Mouse (Mus musculus) lung, adult 2 months (tissue): ENCODE results near the gene Fbxo7. TPM values are rescaled to one million over a fixed set of nuclear protein-coding genes. Genes with fewer than 3 reads are reported as not detected.

Source experiments
- DNase-seq: peaks from one replicate; pipeline ENCODE4 v3.0.0; 2022
- H3K4me1 ChIP-seq: fragments of 200-500 bp; 2 replicates; pipeline ENCODE4 v1.6.1; 2011; ENCODE audit warnings: low read length; ENCODE audit not compliant: control insufficient read depth, insufficient read depth
- H3K4me3 ChIP-seq: fragments of 200-500 bp; replicated peaks from 2 replicates; pipeline ENCODE3; 2011; ENCODE audit warnings: low read depth, mild to moderate bottlenecking, control low read depth, low read length; ENCODE audit errors: extremely low read depth
- CTCF ChIP-seq: fragments of 200-500 bp; IDR thresholded peaks from 2 replicates; pipeline ENCODE4 v1.5.1; 2011; ENCODE audit warnings: mild to moderate bottlenecking, low read length, control low read depth; ENCODE audit not compliant: insufficient read depth
- POLR2A ChIP-seq: fragments of 200-500 bp; IDR thresholded peaks from 2 replicates; pipeline ENCODE4 v1.6.1; 2011; ENCODE audit warnings: low read depth, mild to moderate bottlenecking, control low read depth, low read length, borderline replicate concordance; ENCODE audit errors: extremely low read depth
- WGBS: fragments of 180-500 bp; shearing (Covaris S2); methylation state at CpG from one replicate; pipeline ENCODE4 v1.1.7; 2018; 5-methylcytosine and 5-hydroxymethylcytosine counted together
- polyA plus RNA-seq: library from polyadenylated mRNA; depleted of rRNA; stranded (reverse); fragments of >200 nt; gene quantifications from 2 replicates; pipeline ENCODE4 v1.2.3, GENCODE M21; 2012; rRNA removed

Fbxo7 gene
- 16.6 and 23.9 TPM in 2 replicates for polyA plus RNA-seq

DNA sequence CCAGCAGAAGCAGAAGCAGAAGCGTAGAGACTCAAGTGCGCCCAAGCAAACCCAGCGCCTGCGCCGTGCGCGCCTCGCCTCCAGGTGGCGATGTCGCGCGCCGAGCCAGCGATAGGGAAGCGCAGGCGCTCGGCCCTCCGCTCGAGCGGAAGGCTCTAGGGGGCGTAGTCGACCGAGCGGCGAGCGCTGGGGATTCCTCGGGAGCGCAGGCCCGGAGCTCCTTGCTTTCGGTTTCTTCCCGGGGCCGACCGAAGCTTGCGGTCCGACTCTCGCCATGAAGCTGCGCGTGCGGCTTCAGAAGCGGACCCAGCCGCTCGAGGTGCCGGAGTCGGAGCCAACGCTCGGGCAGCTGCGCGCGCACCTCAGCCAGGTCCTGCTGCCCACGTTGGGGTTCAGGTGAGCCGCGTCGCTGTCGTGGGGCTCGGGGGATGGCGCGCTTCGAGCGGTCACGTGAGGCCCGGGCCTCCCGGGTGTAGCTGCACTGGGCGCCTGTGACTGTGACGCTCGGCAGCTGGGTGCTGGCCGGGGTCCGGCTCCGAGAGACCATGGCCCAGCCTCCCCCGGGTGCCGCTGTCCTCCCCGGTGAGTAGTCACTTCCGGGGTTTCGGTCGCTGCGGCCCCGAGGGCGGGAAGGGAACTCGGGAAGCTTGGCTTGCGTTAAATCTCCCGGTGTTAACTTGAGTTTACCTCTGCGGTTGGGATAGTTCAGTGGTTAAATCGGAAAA lies at the start of gene Fbxo7:
Gene Fbxo7, plus strand, starts transcription at position 224 of the 725 bp plus-strand sequence.
- TF ChIP-seq CTCF (peak; percentile 56), POLR2A (peak; percentile 56; the same call in 1 of the 2 replicates)
- peaks cover 2% of the 10 kb centered on the region for H3K4me1 ChIP-seq
- peak; percentile 88 for DNase-seq
- WGBS, result under 1% methylated on average over 82 of the region's 82 CpGs
- peak within 1 kb of the TSS; percentile 85 for H3K4me3 ChIP-seq

DNA sequence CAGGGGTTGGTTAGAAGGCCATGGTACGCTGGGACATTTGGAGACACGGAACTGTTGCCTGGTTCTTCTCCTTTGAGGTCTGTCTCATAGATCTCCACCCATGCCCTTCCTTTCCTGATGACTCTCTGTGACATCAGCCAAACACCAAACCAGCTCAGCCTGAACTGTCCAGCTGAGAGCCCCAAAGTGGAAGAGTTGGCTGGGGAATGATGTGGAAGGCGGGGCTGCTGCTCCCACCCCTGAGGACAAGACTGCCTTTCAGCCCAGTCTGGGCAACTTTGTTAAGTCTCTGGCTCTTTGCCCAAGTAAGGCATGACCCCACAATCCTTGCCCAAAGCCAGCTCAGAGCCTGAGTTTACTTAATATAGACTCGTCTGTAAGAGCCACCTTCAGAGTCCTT lies 48.9 kb upstream of the Fbxo7 start:
- H3K4me1 ChIP-seq, result no peaks in the 10 kb centered on the region
- DNase-seq, result no peak
- WGBS, result 61% methylated on average over 4 of the region's 4 CpGs

GRCm38 (mm10) chr10:85989412-85990115 lies 32.2 kb upstream of the Fbxo7 start:
- DNase-seq, result no peak
- 59% methylated on average over 6 of the region's 6 CpGs for WGBS
- no peaks in the 10 kb centered on the region for H3K4me1 ChIP-seq
- no peak overlapping the region for H3K4me3 ChIP-seq
- TF ChIP-seq CTCF (no peak), POLR2A (no peak)

More for the DNA sequence above, 48.9 kb upstream of the Fbxo7 start:
- TF ChIP-seq POLR2A (no peak), CTCF (no peak)
- H3K4me3 ChIP-seq, result no peak overlapping the region

DNA sequence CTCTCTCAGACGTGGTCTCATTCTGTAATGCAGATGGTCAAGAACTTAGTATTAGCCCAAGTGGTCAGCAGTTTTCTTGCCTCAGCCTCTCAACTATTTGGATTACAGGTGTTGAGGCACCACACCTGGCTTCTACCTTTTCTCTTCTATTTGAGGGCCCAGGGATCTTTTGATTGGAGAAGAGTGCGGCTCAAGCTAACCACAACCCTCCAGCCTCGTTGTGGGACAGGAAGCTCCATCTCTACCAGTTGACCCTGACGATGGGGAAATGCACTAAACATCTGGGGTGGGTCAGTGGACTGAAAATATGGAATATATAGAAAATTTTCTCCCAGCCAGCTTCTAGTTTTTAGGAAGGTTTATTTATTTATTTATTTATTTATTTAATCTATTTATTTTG lies 29.4 kb upstream of the Fbxo7 start:
- WGBS, result 67% methylated on average over 4 of the region's 4 CpGs
- Histone ChIP-seq H3K4me1 (no peaks in the 10 kb centered on the region), H3K4me3 (no peak overlapping the region)
- TF ChIP-seq CTCF (no peak), POLR2A (no peak)
- DNase-seq, result no peak

- DNase-seq, result no peak
- Histone ChIP-seq H3K4me3 (no peak overlapping the region), H3K4me1 (no peaks in the 10 kb centered on the region)
- TF ChIP-seq CTCF (no peak), POLR2A (no peak)
- WGBS, result 86% methylated on average over 9 of the region's 9 CpGs
Measured at GRCm38 (mm10) chr10:85993836-85994235, 27.9 kb upstream of the Fbxo7 start.

DNA sequence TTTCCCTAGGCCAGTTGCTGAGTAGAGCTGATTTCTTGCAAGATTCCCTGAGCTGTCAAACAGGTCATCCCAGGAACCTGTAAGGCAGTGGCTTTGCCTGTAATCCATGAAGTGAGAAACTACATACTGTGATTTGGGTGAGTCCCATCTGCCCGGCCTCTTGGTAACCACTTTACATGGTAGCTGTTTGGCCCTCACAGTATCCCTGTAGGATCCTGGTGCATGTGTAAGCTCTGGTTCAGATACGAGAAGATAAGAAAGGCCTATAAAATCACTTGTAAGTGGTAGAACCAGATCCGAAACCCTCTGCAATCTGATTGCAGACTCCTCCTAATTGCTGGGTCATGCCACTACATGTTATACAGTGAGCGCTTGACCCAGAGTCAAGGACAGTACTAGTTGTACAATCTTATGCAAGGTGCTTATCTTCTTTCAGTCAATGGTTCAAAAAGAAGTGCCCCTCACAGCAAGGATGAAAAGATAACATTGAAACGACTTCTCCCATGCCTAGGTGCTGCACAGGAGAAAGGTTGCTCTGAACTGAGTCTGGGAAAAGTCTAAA lies 27.1 kb upstream of the Fbxo7 start:
- Histone ChIP-seq H3K4me3 (no peak overlapping the region), H3K4me1 (no peaks in the 10 kb centered on the region)
- WGBS, result 64% methylated on average over 5 of the region's 5 CpGs
- no peak for TF ChIP-seq CTCF
- TF ChIP-seq POLR2A, result no peak
- DNase-seq, result no peak

DNA sequence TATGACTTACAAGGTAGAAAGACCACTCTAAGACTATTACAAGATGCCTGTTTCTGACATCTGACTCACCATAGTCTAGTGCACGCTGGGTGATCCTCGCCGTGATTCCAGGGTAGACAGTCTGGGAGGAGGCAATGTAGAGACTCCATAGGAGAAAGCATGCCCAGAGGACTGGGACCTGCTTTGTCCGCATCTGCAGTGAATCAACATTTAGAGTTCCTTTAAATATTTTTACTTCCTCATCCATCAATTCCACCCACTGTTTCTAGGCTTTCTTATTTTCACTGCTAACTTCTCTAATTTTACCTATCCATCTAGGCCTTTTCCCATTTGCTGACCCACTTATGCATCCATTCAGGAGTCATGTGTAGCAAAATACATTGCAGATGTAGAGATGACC lies 21.3 kb upstream of the Fbxo7 start:
- no peak for DNase-seq
- H3K4me3 ChIP-seq, result no peak overlapping the region
- H3K4me1 ChIP-seq, result no peaks in the 10 kb centered on the region
- 94% methylated on average over 4 of the region's 4 CpGs for WGBS
- TF ChIP-seq POLR2A, result no peak
- TF ChIP-seq CTCF, result no peak

GRCm38 (mm10) chr10:86006455-86006854 lies 15.3 kb upstream of the Fbxo7 start:
- WGBS, result 67% methylated on average over 5 of the region's 5 CpGs
- Histone ChIP-seq H3K4me1 (no peaks in the 10 kb centered on the region), H3K4me3 (no peak overlapping the region)
- no peak for DNase-seq
- TF ChIP-seq CTCF, result no peak
- no peak for TF ChIP-seq POLR2A

GRCm38 (mm10) chr10:86009688-86010087 lies 12.1 kb upstream of the Fbxo7 start:
- no peak overlapping the region for H3K4me3 ChIP-seq
- no peak for DNase-seq
- TF ChIP-seq CTCF (no peak), POLR2A (no peak)
- no peaks in the 10 kb centered on the region for H3K4me1 ChIP-seq
- WGBS, result 84% methylated on average over 2 of the region's 2 CpGs
